Mouse (Mus musculus) lung, postnatal 0 days (tissue): ENCODE results near the gene Recql5. TPM values are rescaled to one million over a fixed set of nuclear protein-coding genes. Genes with fewer than 3 reads are reported as not detected.

Experiments
- ATAC-seq: fragments of 200-750 bp; cut with Nextera tagmentation; 2 replicates; pipeline ENCODE4 v1.8.0; 2017; ENCODE audit warnings: moderate library complexity
- DNase-seq: peaks from one replicate; pipeline ENCODE4 v3.0.0-alpha.2; 2016; ENCODE audit warnings: low spot score
- H3K27ac ChIP-seq: fragments of 300-500 bp; sonication (generic); 2 replicates; pipeline ENCODE4 v1.5.1; 2014; ENCODE audit warnings: antibody characterized with exemption, mild to moderate bottlenecking, low read length, mixed read lengths
- H3K27me3 ChIP-seq: fragments of 300-500 bp; sonication (generic); replicated peaks from 2 replicates; pipeline ENCODE4 v1.6.1; 2014; ENCODE audit warnings: low read length, mixed read lengths; ENCODE audit not compliant: insufficient read depth
- H3K36me3 ChIP-seq: fragments of 300-500 bp; sonication (generic); 2 replicates; pipeline ENCODE4 v1.6.1; 2014; ENCODE audit warnings: low read length, mixed read lengths; ENCODE audit not compliant: insufficient read depth
- H3K4me1 ChIP-seq: fragments of 300-500 bp; sonication (generic); 2 replicates; pipeline ENCODE4 v1.6.1; 2014; ENCODE audit warnings: antibody characterized with exemption, low read depth, low read length, mixed read lengths; ENCODE audit not compliant: insufficient read depth
- H3K4me2 ChIP-seq: fragments of 300-500 bp; sonication (generic); replicated peaks from 2 replicates; pipeline ENCODE4 v1.6.1; 2014; ENCODE audit warnings: low read depth, mild to moderate bottlenecking, low read length, moderate library complexity, mixed read lengths
- H3K4me3 ChIP-seq: fragments of 300-500 bp; sonication (generic); 2 replicates; pipeline ENCODE4 v1.5.1; 2014; ENCODE audit warnings: low read depth, low read length
- H3K9ac ChIP-seq: fragments of 300-500 bp; sonication (generic); replicated peaks from 2 replicates; pipeline ENCODE4 v1.6.1; 2014; ENCODE audit warnings: low read depth, mild to moderate bottlenecking
- H3K9me3 ChIP-seq: fragments of 300-500 bp; sonication (generic); 2 replicates; pipeline ENCODE4 v1.6.1; 2016; ENCODE audit warnings: low read length, mixed read lengths
- CTCF ChIP-seq: IDR thresholded peaks from 2 replicates; pipeline ENCODE4 v1.5.1; 2016; ENCODE audit warnings: antibody characterized with exemption, mild to moderate bottlenecking
- EP300 ChIP-seq: IDR thresholded peaks from 2 replicates; pipeline ENCODE4 v1.6.1; 2016; ENCODE audit warnings: antibody characterized with exemption, mild to moderate bottlenecking, control low read depth
- WGBS: fragments of 180-500 bp; shearing (Covaris S2); extraction: QIAGEN DNeasy Blood & Tissue Kit; methylation state at CpG from one replicate; pipeline ENCODE4 v1.1.7; 2014; 5-methylcytosine and 5-hydroxymethylcytosine counted together
- polyA plus RNA-seq: library from polyadenylated mRNA; unstranded; fragments of >200 nt; fragmentation: Nextera tagmentation; extraction: Ambion mirVana; gene quantifications from 2 replicates; pipeline ENCODE4 v1.2.1, GENCODE M21; 2015

Recql5 gene
- polyA plus RNA-seq, 1 experiment from 2014 or later = 9.2 TPM

DNA sequence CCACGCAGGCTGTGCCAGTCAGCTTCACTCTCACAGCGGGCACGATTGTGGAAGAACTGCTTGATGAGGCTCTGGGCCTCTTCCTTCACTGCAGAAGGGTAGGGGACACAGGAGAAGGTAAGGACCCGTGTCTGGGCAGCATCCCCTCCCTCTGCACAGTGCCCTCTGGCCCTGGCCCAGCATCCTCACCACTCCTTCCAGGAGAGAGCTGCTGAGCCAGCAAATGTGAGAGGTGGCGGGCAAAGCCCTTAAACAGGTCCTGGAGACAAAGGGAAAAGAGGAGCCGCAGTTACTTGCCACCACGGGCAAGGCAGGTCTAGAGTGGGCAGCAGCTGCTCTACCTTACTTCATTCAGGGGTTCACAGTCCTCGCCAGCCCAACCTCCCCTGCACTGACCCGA, 40.2 kb downstream of the Recql5 start:
- TF ChIP-seq EP300 (no peak), CTCF (no peak)

DNA sequence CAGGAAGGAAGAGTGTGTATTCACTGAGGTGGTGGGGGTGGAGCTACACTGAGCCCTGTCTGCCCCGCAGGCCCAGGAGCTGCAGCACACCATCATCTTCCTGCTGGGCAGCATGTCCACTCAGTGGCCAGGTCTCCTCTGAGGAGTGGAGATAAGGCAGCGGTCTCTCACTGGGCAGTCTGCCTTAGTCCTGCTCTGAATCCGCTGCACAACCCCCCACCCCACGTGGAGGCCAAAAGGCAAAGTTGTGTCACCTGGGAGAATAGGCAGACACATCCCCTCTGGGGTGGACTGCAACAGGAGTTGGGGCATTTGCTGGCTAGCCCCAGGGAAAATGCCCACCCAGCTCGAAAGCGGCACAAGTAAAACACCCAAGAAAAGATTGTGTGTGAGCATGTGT, 41.1 kb downstream of the Recql5 start:
- ATAC-seq = no peak
- 62% methylated on average over 6 of the region's 6 CpGs for WGBS
- no peak for DNase-seq
- Histone ChIP-seq H3K9ac (no peak overlapping the region), H3K4me2 (no peak overlapping the region), H3K9me3 (no peaks in the 10 kb centered on the region), H3K36me3 (peaks cover 4% of the 10 kb centered on the region; the same call in 1 of the 2 replicates), H3K4me1 (no peaks in the 10 kb centered on the region), H3K4me3 (no peak overlapping the region), H3K27ac (no peak overlapping the region), H3K27me3 (no peaks in the 10 kb centered on the region)
- TF ChIP-seq CTCF = no peak
- no peak for TF ChIP-seq EP300

More for the DNA sequence above, 40.2 kb downstream of the Recql5 start:
- no peak overlapping the region for H3K9ac ChIP-seq
- no peaks in the 10 kb centered on the region for H3K9me3 ChIP-seq
- ATAC-seq (no peak), DNase-seq (no peak)
- no peaks in the 10 kb centered on the region for H3K27me3 ChIP-seq
- H3K4me2 ChIP-seq = no peak overlapping the region
- peaks cover 4% of the 10 kb centered on the region; the same call in 1 of the 2 replicates for H3K36me3 ChIP-seq
- H3K27ac ChIP-seq = no peak overlapping the region
- 84% methylated on average over 9 of the region's 9 CpGs for WGBS
- H3K4me1 ChIP-seq = no peaks in the 10 kb centered on the region
- H3K4me3 ChIP-seq = no peak overlapping the region

- Histone ChIP-seq H3K4me3 (no peak overlapping the region), H3K9ac (no peak overlapping the region), H3K9me3 (no peaks in the 10 kb centered on the region), H3K4me2 (no peak overlapping the region), H3K27me3 (no peaks in the 10 kb centered on the region), H3K36me3 (no peaks in the 10 kb centered on the region), H3K27ac (no peak overlapping the region), H3K4me1 (no peaks in the 10 kb centered on the region)
- 64% methylated on average over 6 of the region's 6 CpGs for WGBS
- DNase-seq (peak; percentile 68), ATAC-seq (peak; percentile 83)
- TF ChIP-seq EP300 = no peak
- TF ChIP-seq CTCF = no peak
These were observed 44.1 kb downstream of the Recql5 start for GRCm38 (mm10) chr11:115889159-115889558.

DNA sequence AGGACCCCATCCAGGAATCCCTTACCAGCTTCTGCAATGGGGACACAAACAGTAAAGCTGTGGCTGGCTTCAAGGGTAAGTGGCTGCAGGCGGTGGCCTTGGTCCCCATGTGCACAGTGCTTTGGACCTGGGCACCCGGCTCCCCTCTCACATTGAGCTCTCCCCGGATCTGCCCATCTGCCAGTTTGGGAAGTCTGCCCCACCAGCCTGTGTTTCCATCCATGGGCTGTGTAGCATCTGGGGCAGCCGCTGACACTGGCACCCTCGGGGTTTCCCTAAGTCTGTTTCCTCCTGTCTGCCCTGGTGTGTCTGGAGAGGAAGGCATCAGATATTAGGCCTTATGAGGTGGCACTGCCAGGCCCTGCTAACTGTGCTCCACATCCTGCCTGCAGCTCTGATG, 45.3 kb downstream of the Recql5 start:
- Histone ChIP-seq H3K27me3 (no peaks in the 10 kb centered on the region), H3K4me1 (no peaks in the 10 kb centered on the region), H3K4me3 (no peak overlapping the region), H3K9me3 (no peaks in the 10 kb centered on the region), H3K4me2 (no peak overlapping the region), H3K9ac (no peak overlapping the region), H3K27ac (no peak overlapping the region), H3K36me3 (no peaks in the 10 kb centered on the region)
- TF ChIP-seq EP300 (no peak), CTCF (no peak)
- 88% methylated on average over 5 of the region's 5 CpGs for WGBS
- ATAC-seq (no peak), DNase-seq (no peak)

GRCm38 (mm10) chr11:115886446-115886845, 46.8 kb downstream of the Recql5 start:
- WGBS = 86% methylated on average over 11 of the region's 11 CpGs
- Histone ChIP-seq H3K9ac (no peak overlapping the region), H3K4me2 (no peak overlapping the region), H3K4me3 (no peak overlapping the region), H3K9me3 (no peaks in the 10 kb centered on the region), H3K36me3 (no peaks in the 10 kb centered on the region), H3K27ac (no peak overlapping the region), H3K27me3 (no peaks in the 10 kb centered on the region), H3K4me1 (no peaks in the 10 kb centered on the region)
- DNase-seq (no peak), ATAC-seq (no peak)
- no peak for TF ChIP-seq CTCF
- no peak for TF ChIP-seq EP300

GRCm38 (mm10) chr11:115885281-115885680, 48.0 kb downstream of the Recql5 start:
- TF ChIP-seq CTCF = no peak
- no peak for TF ChIP-seq EP300
- Histone ChIP-seq H3K27me3 (no peaks in the 10 kb centered on the region), H3K36me3 (no peaks in the 10 kb centered on the region), H3K4me1 (no peaks in the 10 kb centered on the region), H3K9ac (no peak overlapping the region), H3K9me3 (no peaks in the 10 kb centered on the region), H3K4me3 (no peak overlapping the region), H3K27ac (no peak overlapping the region), H3K4me2 (no peak overlapping the region)
- 70% methylated on average over 11 of the region's 11 CpGs for WGBS
- DNase-seq (no peak), ATAC-seq (no peak)

DNA sequence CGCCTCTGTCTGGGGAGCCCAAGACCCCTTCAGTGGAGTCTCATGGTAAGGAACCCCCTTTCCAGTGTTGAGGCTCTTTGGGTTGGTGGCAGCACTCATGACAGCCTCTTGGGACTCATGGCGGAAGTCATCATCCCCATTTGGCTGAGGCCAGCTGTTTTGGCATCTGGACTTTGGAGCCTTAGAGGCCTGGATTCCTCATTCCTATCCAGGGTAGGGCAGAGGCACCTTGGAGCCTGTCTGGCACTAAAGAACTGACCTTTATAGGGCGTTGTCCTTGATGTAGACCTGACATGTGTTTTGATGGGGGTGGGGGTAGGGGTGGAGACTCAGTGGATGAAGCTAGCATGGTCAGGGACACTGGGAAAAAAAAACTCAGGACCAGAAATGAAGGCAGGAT, 48.9 kb downstream of the Recql5 start:
- H3K4me1 ChIP-seq = no peaks in the 10 kb centered on the region
- DNase-seq (no peak), ATAC-seq (no peak)
- no peak overlapping the region for H3K4me2 ChIP-seq
- no peaks in the 10 kb centered on the region for H3K36me3 ChIP-seq
- H3K27me3 ChIP-seq = no peaks in the 10 kb centered on the region
- H3K9ac ChIP-seq = no peak overlapping the region
- 88% methylated on average over 3 of the region's 3 CpGs for WGBS
- no peak overlapping the region for H3K4me3 ChIP-seq
- TF ChIP-seq EP300 (no peak), CTCF (no peak)
- H3K9me3 ChIP-seq = no peaks in the 10 kb centered on the region
- H3K27ac ChIP-seq = no peak overlapping the region
